Mouse (Mus musculus) spleen, embryonic (tissue): Measurements from ENCODE around the gene Slc9a9.

ENCODE experiments used
- CTCF ChIA-PET: fragments of 350-600 bp; sonication (Branson Sonifier 250); formaldehyde crosslinking; loops from one replicate; lab custom pipeline; 2022; lab: Charles Lee

The Slc9a9 gene

DNA sequence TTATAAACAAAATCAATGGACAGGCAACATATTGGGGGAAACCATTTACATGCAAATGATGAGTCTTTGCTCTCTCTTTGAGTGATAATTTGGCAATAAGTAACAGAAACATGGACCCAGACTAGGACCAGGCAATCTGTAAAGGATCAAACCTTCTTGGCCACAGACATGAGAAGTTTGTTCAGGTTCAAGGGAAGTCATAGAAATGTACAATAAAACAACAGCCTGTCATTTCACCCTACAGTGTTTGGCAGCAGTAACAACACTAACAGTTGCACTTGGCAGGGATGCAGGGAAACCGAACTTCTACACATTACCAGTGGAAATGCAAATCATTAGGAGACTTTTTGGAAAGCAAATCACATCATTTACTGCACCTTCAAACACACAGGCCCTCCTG is 164.1 kb downstream of the Slc9a9 start:
- CTCF ChIA-PET: no interaction called here

DNA sequence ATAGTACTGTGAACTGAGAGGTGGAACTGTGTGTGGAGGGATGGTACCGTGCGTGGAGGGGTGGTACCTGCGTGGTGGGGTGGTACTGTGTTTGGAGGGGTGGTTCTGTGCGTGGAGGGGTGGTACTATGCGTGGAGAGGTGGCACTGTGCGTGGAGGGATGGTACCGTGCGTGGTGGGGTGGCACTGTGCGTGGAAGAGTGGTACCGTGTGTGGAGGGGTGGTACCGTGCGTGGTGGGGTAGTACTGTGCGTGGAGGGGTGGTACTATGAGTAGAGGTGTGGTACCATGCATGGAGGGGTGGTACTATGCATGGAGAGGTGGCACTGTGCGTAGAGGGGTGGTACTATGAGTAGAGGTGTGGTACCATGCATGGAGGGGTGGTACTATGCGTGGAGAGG is 167.7 kb downstream of the Slc9a9 start:
- CTCF ChIA-PET: no interaction called here

DNA sequence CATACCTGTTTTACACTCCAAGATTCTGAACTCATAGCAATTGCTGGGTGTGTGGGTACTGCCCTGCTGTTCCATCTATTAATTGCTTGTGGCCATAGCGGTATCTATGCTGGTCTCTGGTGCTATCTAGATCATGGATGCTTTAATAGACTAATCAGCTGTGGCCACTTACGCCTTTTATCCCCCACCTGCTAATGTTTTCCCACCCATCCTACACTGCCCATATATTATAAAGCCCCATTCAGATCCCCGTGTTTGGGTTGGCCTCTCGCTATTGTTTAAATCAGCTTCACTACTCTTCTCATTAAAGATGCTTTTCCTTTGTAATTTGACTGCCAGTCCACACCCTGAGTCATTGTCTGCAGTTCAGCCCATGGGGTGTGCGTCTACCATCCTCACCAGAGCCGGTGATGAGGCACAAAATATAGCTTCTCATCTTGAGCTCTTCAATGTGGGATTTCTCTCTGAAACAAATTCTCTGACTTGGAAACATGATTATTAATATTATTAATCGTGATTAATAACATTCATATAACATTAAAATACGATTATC is 168.8 kb downstream of the Slc9a9 start:
- CTCF ChIA-PET: no interaction called here

DNA sequence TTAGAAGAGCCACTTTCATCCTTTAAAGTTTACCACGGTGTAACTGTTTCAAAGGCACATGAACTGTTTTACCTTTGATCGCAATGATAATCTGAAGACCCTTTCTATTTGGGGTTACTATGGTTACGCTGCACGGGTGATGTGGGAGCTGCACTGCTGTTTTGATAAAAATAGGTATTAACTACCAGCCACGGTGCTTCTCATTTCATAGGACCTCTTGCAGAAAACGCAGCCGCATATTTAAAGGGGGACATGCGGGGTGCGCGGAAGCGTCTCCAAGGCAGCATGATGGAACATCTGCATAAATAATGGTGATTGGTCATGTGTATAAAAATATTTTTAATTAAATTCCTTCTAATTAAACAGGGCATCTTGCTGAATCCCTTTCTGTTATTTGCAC is 169.5 kb downstream of the Slc9a9 start:
- CTCF ChIA-PET: no interaction called here

DNA sequence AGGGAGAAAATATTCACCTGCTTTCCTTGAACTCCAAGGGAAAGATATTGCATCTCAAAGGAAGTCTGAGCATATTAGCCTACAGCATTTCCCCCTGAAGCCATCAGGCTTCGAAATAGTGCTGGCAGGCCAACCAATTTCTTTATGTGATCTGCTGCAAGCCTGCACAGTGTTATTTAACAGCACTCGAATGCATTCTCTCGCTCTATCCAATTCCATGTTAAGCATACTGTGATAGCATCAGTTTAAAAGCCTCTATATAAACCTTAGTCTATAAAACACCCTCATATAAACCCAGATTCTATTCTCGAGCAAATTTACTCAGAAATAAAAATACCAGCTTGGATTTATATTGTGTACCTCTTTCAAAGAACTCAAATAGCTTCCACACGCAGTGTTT is 170.7 kb downstream of the Slc9a9 start:
- CTCF ChIA-PET: no interaction called here

DNA sequence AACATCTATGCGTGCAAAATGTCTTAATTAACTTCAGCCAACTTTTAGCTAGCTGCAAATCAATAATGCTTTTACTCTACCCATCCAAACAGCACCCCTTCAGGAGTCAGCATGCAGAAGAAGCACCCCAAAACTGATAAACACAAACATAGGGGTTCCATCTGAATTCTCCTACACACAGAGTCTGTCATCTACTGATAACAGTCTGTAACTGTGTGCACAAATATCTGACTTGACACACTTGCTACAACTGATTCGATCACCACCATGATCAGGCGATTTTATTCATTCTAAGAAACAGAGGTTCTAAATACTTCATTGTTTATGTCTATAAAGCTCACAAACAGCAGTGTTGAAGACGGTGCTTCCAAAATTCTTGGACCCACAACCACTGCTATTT is 171.3 kb downstream of the Slc9a9 start:
- CTCF ChIA-PET: no interaction called here

DNA sequence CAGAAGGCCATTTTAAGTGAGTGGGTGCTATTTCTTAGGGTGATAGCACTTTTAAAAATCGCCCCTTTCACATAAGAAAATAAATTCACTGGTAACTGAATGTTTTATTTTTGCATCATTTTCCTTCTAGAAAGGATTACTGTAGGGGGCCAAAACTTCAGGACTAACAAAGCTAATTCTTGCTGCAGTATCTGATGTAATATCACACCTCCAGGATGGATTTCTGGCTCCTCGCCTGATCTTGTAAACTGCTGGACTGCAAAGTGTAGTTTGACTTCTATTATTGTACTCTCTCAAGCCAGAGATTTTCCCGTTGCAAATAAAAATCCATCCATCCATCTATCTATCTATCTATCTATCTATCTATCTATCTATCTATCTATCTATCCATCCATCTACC is 174.5 kb downstream of the Slc9a9 start:
- CTCF ChIA-PET: no interaction called here

DNA sequence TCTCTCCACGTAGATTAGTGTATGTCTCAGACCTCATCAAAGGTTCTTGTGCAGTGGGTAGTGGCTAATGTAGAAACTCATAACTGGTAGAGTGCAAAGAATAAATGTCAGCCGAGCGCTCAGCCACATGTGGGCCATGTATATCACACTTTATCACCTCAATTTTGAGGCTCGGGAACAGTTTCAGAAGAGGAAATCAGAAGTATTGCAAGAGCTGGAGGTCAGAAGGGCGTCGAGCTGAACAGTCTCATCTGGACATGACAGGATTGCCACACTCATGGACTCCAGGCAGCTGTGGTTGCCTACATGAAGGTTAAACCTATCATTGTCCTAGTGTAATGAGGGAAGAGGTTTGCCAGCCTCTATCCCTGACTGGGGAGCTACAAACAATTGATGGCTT is 177.9 kb downstream of the Slc9a9 start:
- CTCF ChIA-PET: no interaction called here

DNA sequence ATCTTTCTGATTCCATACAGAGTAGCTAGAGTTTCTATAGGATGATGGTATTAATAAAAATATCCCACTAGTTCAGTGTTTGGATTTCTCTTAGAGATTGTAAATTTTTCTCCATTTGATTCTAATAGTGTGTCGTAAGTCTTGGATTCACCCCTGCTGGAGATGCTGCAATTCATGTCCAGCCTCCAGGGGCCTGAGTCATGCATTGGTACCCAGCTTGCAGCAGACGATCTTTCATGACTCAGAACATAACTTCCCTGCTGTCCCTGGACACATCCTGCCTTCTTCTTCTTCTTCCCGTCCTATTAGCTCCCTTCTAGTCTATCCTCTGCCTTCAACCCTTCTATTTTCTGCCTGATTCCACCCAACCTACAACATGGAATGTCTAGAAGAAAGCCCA is 181.8 kb downstream of the Slc9a9 start:
- CTCF ChIA-PET: no interaction called here

DNA sequence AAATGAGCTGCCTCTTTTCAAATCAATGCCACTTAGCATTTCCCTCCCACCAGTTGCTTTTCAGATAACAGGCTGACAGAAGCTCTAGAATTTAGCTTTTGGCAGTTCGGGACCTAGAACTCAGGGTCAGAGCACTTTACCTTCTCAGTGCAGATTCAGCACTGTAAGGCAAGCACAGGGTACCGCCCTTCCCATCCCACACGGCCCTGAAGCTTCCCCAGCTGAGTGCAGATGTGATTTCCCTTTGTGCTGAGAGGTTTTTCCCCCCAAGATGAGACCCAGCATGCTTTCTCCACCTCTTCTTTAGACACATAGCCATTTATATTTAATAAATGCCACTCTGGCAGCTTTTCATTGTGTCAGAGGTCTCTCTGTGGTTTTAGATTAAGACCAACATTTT is 186.4 kb downstream of the Slc9a9 start:
- CTCF ChIA-PET: no interaction called here

DNA sequence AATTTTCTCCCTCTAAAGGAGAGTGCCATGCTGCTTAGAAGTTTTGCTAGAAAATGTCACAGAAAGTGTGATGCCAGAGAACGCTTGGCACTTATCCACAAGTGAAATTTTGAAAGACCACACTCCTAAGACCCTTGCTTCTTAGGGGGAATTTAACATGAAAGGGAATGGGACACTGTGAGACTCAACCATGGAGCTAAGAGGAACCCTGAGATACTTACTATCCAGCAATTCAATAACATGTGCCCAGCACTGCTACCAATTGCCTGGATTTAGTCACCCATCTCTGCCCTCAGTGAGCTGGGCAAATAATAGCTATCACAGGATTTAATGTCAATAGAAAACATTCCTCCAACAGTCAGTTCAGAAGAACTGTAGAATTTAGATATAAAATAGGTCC is 198.8 kb downstream of the Slc9a9 start:
- CTCF ChIA-PET: no interaction called here

DNA sequence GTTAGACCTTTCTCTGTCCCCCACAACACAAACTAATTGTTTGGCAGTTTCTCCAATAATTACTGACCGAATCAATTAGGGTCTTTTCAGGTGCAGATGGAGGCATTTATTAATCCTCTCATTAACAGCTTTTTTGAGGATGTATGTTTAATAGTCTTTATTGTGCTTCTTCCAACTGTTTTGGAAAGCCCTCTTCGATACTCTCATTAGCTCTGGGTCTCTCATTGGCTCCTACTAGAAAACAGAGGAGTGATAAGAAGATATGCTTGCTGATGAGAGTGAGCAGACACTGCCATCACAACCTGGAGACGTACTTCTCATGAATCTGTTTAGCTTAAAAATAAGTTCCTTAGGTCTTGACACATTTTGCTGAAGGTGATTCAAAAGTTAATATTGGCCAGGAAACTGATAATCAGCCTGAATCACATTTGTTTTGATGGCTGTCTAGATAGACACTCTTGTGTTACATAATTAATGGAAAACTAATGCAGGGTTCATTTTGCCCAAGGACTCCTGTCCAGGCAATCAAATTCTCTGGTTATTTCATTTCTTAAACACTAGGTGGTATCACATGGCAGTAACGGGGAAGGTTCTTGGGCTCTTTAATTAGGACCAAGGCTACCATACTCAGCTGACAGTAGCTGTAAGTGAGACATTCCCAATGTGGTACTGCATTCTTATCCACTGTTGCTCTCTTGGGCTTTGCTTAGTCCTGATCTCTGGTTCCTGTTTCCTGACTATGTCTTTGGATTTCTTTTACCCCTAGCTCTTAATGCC is 199.5 kb downstream of the Slc9a9 start:
- CTCF ChIA-PET: no interaction called here

DNA sequence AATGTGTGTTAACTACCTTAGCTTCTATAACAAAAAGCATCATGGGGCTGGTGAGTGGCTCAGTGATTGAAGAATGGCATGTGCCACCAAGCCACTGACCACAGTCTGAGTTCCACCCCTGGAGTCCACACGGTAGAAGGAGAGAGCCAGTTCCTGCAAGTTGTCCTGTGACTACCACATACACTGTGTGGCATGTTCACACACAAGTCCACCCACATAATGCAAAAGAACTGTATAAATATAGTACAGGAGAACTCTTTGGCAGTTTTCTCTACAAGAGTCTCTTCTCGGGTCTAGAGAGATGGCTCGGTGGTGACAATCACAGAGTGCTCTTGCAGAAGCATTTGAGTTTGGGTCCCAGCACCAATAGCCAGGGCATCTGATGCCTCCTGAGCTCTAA is 212.8 kb downstream of the Slc9a9 start:
- CTCF ChIA-PET: no interaction called here

DNA sequence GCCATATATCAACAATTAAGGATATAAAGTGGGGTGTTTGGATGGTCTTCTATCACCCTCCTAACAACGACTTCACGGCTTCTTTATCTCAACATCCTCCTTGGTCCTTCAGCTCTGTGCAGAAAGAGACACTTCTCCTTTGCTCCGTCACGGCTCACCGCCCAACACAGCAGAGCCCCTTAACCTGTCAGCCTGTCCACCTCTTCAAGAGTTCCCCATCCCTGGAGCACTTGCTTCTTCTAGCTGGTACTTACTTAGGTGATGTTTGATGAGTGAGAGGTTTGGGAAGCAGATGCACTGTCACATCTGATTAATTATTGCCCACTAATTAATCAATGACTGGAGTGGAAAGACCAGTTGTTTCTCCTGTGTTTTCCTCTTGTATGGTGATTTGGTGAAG is 213.7 kb downstream of the Slc9a9 start:
- CTCF ChIA-PET: no interaction called here

DNA sequence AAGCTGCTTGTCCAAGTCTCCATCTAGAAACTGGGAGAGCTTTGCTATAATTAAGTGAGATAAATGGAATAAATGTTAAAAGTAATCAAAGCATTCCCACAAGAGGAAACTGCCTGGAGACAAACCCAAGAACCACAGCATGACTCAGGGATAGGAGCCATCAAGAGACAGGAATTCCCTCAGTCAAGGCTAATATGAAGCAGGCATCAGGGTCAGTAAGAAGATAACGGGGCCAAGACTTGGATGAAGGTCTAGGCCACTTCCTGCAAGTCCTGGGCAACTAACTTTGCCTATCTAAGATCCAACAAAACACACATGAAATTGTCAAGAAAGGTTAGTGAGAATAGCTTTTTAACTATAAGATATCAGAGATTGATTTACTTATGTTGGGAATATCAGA is 215.4 kb downstream of the Slc9a9 start:
- CTCF ChIA-PET: no interaction called here

DNA sequence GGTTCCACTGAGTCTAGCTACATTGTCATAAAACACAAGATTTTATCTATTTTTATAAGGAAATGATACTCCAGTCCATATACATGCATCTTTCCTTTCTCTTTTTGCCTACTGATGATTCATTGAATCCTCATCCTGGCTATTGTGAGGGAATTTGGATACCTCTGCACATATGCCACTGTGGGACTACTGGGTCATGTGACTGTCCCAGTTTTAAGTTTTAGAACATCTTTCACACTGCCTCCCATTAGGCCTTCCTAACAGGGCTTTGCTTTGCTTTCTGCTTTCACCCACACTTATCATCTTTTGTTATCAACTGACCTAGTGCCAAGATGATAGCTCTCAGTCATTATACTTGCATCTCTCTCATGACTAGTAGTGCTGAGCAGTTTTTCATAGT is 219.9 kb downstream of the Slc9a9 start:
- CTCF ChIA-PET: no interaction called here

DNA sequence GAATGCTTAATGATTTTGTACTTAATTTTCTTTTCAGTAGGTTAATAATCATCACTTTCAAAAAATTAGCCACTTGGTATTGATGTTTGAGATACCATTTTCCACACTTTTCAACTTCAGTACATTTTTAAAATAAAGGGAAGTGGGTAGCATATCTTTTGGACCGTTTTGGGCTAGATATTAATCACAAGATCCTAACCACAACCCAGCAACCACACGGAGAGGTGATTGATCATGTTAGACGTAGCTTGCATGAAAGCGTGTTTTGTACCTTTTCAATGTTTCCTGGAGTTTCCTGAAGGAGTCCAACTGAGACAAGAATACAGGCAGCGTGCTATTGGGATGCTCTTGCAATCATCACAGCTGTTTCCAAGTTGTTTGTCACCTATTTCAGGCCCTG is 226.2 kb downstream of the Slc9a9 start:
- CTCF ChIA-PET: no interaction called here

DNA sequence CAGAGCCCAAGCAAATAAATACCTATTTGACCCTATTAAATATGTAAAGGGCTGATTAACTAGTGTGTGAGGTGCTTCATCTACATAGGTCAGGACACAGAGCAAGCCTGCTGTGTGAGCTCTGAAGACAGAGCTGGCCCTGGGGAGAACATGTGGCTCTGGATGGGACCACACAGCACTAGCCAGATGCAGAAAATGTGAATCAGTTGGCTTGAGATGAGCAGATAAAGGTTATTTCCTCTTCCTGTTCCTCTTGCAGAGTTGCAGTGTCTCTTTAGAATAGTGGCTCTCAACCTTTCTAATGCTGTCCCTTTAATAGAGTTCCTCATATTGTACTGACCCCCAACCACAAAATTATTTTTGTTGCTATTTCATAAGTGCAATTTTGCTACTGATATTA is 234.5 kb downstream of the Slc9a9 start:
- CTCF ChIA-PET: no interaction called here

DNA sequence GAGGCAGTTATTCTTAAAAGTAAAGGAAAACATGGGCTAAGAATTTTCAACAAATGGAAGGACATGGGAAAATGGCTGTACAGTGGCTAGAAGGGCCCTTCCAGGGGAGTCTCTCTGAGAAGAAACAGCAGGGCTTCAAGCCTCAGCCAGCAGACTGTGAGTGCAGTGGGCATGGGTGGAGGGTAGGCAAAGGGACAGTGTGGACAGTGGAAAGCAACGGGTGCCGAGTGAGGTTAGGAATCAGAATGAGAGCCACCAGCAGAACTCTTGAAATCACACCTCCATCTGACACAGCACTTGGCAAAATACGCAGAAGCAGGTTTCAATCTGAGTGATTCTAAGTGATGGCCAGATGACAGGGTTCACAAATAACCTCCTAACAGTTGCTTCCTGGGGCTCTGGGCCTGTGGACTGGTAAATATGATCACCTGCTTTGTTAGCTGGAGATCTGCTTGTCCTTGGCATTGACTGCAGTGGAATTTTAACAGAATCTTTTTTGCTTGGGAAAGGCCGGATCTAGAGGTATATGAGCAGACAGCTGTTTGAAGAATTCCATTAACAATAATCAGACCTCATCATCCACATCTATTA is 237.4 kb downstream of the Slc9a9 start:
- CTCF ChIA-PET: no interaction called here

DNA sequence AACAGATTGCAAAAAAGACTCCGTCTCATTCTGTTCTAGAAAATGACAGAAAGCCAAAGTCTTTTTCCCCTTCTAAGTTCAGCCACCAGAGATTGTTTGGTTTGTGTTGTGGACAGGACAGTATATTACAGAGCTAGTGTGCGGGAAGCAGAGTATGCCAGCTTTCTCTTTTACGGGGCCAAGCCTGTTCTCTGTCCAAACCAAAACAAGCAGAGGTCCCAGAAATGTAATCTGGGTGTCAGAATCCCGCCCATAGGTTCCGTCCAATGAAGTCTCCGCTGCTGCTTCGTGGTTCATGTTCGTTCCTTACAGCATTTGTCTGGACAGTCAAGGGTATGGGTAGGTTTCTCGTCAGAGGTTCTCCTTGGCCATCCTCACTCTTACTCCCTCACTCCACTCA is 242.4 kb downstream of the Slc9a9 start:
- CTCF ChIA-PET: no interaction called here

DNA sequence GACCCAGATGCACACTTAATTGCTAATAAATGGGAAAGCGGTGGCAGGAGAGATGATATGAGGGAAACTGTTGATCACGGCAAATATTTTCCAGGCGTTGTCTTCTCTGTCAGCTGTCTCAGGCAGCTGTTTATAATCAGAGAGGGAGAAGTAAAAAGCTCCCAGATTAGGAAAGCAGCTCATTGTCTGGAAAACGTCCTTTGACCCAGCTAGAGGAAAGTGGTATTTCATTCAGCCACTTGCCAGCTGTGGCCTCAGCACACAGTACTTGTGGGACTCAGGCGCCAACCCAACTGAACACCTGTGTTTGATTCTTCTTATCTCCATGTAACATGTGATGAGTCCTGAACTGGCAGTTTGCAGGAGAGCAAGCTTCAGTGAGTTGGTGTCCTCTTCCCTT is 252.4 kb downstream of the Slc9a9 start:
- CTCF ChIA-PET: no interaction called here

DNA sequence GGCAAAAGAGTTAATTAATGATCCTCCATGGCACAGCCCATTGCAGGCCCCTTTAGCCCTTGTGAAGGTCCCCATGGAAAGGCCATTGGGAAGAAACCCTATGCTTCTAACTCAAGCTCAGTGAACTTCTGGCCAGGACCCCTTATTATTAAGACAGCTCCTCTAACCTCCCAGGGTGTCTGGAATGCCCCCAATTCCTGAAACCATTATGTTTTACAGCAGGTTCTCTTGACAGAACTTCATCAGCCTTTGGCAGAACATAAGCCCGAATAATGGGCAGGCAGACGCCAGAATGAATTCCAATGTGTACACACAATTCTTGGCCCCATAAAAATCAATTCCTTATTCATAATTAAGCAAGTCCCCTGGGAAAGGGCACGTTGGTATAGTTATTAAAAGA is 256.1 kb downstream of the Slc9a9 start:
- CTCF ChIA-PET: no interaction called here

DNA sequence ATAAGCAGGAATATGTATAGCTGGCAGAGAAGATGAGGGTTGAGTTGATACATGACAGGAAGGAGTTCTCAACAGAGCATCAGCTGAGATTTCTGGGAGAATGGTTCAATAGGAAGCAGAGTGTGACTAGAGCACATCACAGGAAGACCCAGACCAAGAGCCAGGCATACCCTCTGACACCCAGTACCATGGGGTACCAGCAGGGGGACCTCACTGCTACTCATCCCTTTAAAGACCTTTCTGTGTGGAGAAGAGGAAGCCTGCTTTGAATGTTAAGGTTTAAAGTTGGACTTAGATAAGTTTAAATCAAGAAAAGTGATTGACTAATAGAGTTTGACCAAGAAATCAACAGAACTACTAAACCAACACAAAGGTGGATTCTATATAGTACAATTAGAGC is 257.4 kb downstream of the Slc9a9 start:
- CTCF ChIA-PET: no interaction called here
